Mouse (Mus musculus): ENCODE results near the gene 4933417A18Rik. TPM values are rescaled to one million over a fixed set of nuclear protein-coding genes. Genes with fewer than 3 reads are reported as not detected.
A peak's percentile ranks its signal among the peaks of the same experiment; 100 is the strongest.
"Not testable (repeated sequence)": the region's sequence is repeated elsewhere in the genome, so short reads cannot be mapped to it uniquely, and the experiment has no call there.

The 4933417A18Rik gene
- polyA plus RNA-seq, 1 experiment, result not detected

- Histone ChIP-seq H3K4me3 (ENCODE audit: insufficient read depth, low read depth, low read length) (peak within 1 kb of the TSS; percentile 43), H3K27ac (ENCODE audit: insufficient read depth, low read depth, low read length) (peak within 1 kb of the TSS; percentile 92), H3K4me1 (ENCODE audit: control insufficient read depth, insufficient read depth, low read length) (peaks cover 7% of the 10 kb centered on the region; the same call in 1 of the 2 replicates), H3K36me3 (ENCODE audit: control insufficient read depth, insufficient read depth, low read length) (no peaks in the 10 kb centered on the region), H3K27me3 (replicated peaks; ENCODE audit: control insufficient read depth, insufficient read depth, low read length) (no peaks in the 10 kb centered on the region)
- no peak for TF ChIP-seq CTCF (conservative IDR thresholded peaks at IDR 0.05; ENCODE audit: insufficient read depth, insufficient read length, low read depth, low read length)
- TF ChIP-seq POLR2A (IDR thresholded peaks at IDR 0.05; ENCODE audit: low read depth, low read length), result peak; percentile 11
- DNase-seq, result peak; percentile 96
- WGBS, result 5% methylated on average over 32 of the region's 32 CpGs
These were observed 39.5 kb downstream of the 4933417A18Rik start, which contains the start of gene Eci3 for GRCm38 (mm10) chr13:34963511-34964397. Gene Eci3 (minus strand): TSS chr13:34963810.

GRCm38 (mm10) chr13:34964419-34964818 is 40.2 kb downstream of the 4933417A18Rik start:
- Histone ChIP-seq H3K36me3 (ENCODE audit: control insufficient read depth, insufficient read depth, low read length) (no peaks in the 10 kb centered on the region), H3K27ac (ENCODE audit: insufficient read depth, low read depth, low read length) (peak overlapping the region; percentile 92), H3K27me3 (replicated peaks; ENCODE audit: control insufficient read depth, insufficient read depth, low read length) (no peaks in the 10 kb centered on the region), H3K4me1 (ENCODE audit: control insufficient read depth, insufficient read depth, low read length) (peaks cover 7% of the 10 kb centered on the region; the same call in 1 of the 2 replicates), H3K4me3 (ENCODE audit: insufficient read depth, low read depth, low read length) (peak overlapping the region; percentile 27)
- no peak for DNase-seq
- 5% methylated on average over 14 of the region's 14 CpGs for WGBS
- TF ChIP-seq POLR2A (IDR thresholded peaks at IDR 0.05; ENCODE audit: low read depth, low read length), result no peak
- no peak for TF ChIP-seq CTCF (conservative IDR thresholded peaks at IDR 0.05; ENCODE audit: insufficient read depth, insufficient read length, low read depth, low read length)

GRCm38 (mm10) chr13:34964866-34965265 is 40.7 kb downstream of the 4933417A18Rik start:
- DNase-seq, result peak; percentile 69

GRCm38 (mm10) chr13:34965647-34966046 is 41.4 kb downstream of the 4933417A18Rik start:
- H3K27me3 ChIP-seq (replicated peaks; ENCODE audit: control insufficient read depth, insufficient read depth, low read length); H3K36me3 ChIP-seq (ENCODE audit: control insufficient read depth, insufficient read depth, low read length); H3K4me3 ChIP-seq (ENCODE audit: insufficient read depth, low read depth, low read length); H3K4me1 ChIP-seq (ENCODE audit: control insufficient read depth, insufficient read depth, low read length): not testable (repeated sequence)
- DNase-seq, result peak; percentile 58
- WGBS, result 57% methylated on average over 9 of the region's 9 CpGs
- peak overlapping the region; percentile 78 for H3K27ac ChIP-seq (ENCODE audit: insufficient read depth, low read depth, low read length)

More at GRCm38 (mm10) chr13:34964866-34965265, 40.7 kb downstream of the 4933417A18Rik start:
- 11% methylated on average over 5 of the region's 5 CpGs for WGBS
- Histone ChIP-seq H3K4me1 (ENCODE audit: control insufficient read depth, insufficient read depth, low read length) (peaks cover 7% of the 10 kb centered on the region; the same call in 1 of the 2 replicates), H3K36me3 (ENCODE audit: control insufficient read depth, insufficient read depth, low read length) (no peaks in the 10 kb centered on the region), H3K4me3 (ENCODE audit: insufficient read depth, low read depth, low read length) (peak overlapping the region; percentile 27), H3K27ac (ENCODE audit: insufficient read depth, low read depth, low read length) (peak overlapping the region; percentile 92), H3K27me3 (replicated peaks; ENCODE audit: control insufficient read depth, insufficient read depth, low read length) (no peaks in the 10 kb centered on the region)
- TF ChIP-seq POLR2A (IDR thresholded peaks at IDR 0.05; ENCODE audit: low read depth, low read length), result no peak
- no peak for TF ChIP-seq CTCF (conservative IDR thresholded peaks at IDR 0.05; ENCODE audit: insufficient read depth, insufficient read length, low read depth, low read length)

GRCm38 (mm10) chr13:34972456-34972855 is 48.2 kb downstream of the 4933417A18Rik start:
- peak overlapping the region; percentile 35; the same call in 1 of the 2 replicates for H3K27ac ChIP-seq (ENCODE audit: insufficient read depth, low read depth, low read length)
- H3K4me3 ChIP-seq (ENCODE audit: insufficient read depth, low read depth, low read length); H3K36me3 ChIP-seq (ENCODE audit: control insufficient read depth, insufficient read depth, low read length); H3K4me1 ChIP-seq (ENCODE audit: control insufficient read depth, insufficient read depth, low read length); H3K27me3 ChIP-seq (replicated peaks; ENCODE audit: control insufficient read depth, insufficient read depth, low read length): not testable (repeated sequence)
- DNase-seq, result peak; percentile 55

DNA sequence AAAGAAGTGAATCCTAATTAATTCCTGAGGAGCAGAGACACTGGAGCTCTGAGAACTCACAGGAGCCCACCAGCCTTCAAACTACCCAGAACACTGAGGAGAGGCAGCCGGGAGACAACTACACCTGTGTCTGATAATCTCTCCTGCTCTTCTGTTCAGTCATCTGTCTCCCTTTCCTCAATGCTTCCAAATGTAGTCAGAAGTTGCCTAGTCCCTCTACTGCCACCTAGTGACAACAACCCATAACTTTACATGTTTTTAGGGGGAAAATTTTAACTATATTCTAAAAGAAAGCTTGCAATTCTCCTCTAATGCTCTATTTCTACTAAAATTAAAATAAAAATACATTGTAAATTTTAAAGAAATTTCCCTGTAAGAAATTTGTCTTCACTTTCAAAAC is 48.9 kb downstream of the 4933417A18Rik start:
- 41% methylated on average over 1 of the region's 1 CpGs for WGBS
- peak; percentile 64 for DNase-seq

GRCm38 (mm10) chr13:34973770-34974169 is 49.6 kb downstream of the 4933417A18Rik start:
- 40% methylated on average over 1 of the region's 1 CpGs for WGBS
- Histone ChIP-seq H3K36me3 (ENCODE audit: control insufficient read depth, insufficient read depth, low read length) (peaks cover 8% of the 10 kb centered on the region), H3K27ac (ENCODE audit: insufficient read depth, low read depth, low read length) (no peak overlapping the region), H3K4me3 (ENCODE audit: insufficient read depth, low read depth, low read length) (no peak overlapping the region), H3K27me3 (replicated peaks; ENCODE audit: control insufficient read depth, insufficient read depth, low read length) (no peaks in the 10 kb centered on the region), H3K4me1 (ENCODE audit: control insufficient read depth, insufficient read depth, low read length) (no peaks in the 10 kb centered on the region)
- TF ChIP-seq CTCF (conservative IDR thresholded peaks at IDR 0.05; ENCODE audit: insufficient read depth, insufficient read length, low read depth, low read length) (0 out of 2 replicates have a peak, but pooled peaks have one; percentile 1), POLR2A (IDR thresholded peaks at IDR 0.05; ENCODE audit: low read depth, low read length) (no peak)
- DNase-seq, result no peak

More for the DNA sequence above, 48.9 kb downstream of the 4933417A18Rik start:
- no peak overlapping the region for H3K4me3 ChIP-seq (ENCODE audit: insufficient read depth, low read depth, low read length)
- TF ChIP-seq POLR2A (IDR thresholded peaks at IDR 0.05; ENCODE audit: low read depth, low read length) (no peak), CTCF (conservative IDR thresholded peaks at IDR 0.05; ENCODE audit: insufficient read depth, insufficient read length, low read depth, low read length) (0 out of 2 replicates have a peak, but pooled peaks have one; percentile 11)
- H3K36me3 ChIP-seq (ENCODE audit: control insufficient read depth, insufficient read depth, low read length), result peaks cover 5% of the 10 kb centered on the region
- no peaks in the 10 kb centered on the region for H3K27me3 ChIP-seq (replicated peaks; ENCODE audit: control insufficient read depth, insufficient read depth, low read length)
- no peak overlapping the region for H3K27ac ChIP-seq (ENCODE audit: insufficient read depth, low read depth, low read length)
- H3K4me1 ChIP-seq (ENCODE audit: control insufficient read depth, insufficient read depth, low read length), result no peaks in the 10 kb centered on the region

Data from kidney, adult 2 months (tissue).